Mouse (Mus musculus): ENCODE results near the gene Ston1. TPM values are rescaled to one million over a fixed set of nuclear protein-coding genes. Genes with fewer than 3 reads are reported as not detected.

The Ston1 gene
- polyA plus RNA-seq, 1 experiment from 2014 or later = 1.6 TPM

GRCm38 (mm10) chr17:88582999-88583398, 14.5 kb upstream of the Ston1 start:
- Histone ChIP-seq H3K36me3 (ENCODE audit: control insufficient read depth, insufficient read depth) (peaks cover 29% of the 10 kb centered on the region), H3K9me3 (ENCODE audit: control insufficient read depth, low read length) (no peaks in the 10 kb centered on the region), H3K4me1 (replicated peaks; ENCODE audit: control insufficient read depth, insufficient read depth, low read length) (no peaks in the 10 kb centered on the region), H3K27me3 (replicated peaks; ENCODE audit: control insufficient read depth, insufficient read depth, low read length) (no peaks in the 10 kb centered on the region), H3K4me2 (ENCODE audit: low read length) (no peak overlapping the region), H3K4me3 (replicated peaks; ENCODE audit: low read length) (no peak overlapping the region), H3K9ac (replicated peaks; ENCODE audit: low read depth, low read length) (no peak overlapping the region), H3K27ac (ENCODE audit: low read length) (no peak overlapping the region)
- WGBS = 90% methylated on average over 11 of the region's 11 CpGs
- ATAC-seq = no peak

- WGBS = 87% methylated on average over 8 of the region's 8 CpGs
- no peak overlapping the region for H3K27ac ChIP-seq (ENCODE audit: low read length)
- no peak overlapping the region for H3K4me2 ChIP-seq (ENCODE audit: low read length)
- no peak overlapping the region for H3K4me3 ChIP-seq (replicated peaks; ENCODE audit: low read length)
- peaks cover 28% of the 10 kb centered on the region for H3K36me3 ChIP-seq (ENCODE audit: control insufficient read depth, insufficient read depth)
- H3K27me3 ChIP-seq (replicated peaks; ENCODE audit: control insufficient read depth, insufficient read depth, low read length) = no peaks in the 10 kb centered on the region
- H3K9me3 ChIP-seq (ENCODE audit: control insufficient read depth, low read length) = no peaks in the 10 kb centered on the region
- no peaks in the 10 kb centered on the region for H3K4me1 ChIP-seq (replicated peaks; ENCODE audit: control insufficient read depth, insufficient read depth, low read length)
- ATAC-seq = no peak
- H3K9ac ChIP-seq (replicated peaks; ENCODE audit: low read depth, low read length) = no peak overlapping the region
Measured at GRCm38 (mm10) chr17:88583411-88583810, 14.1 kb upstream of the Ston1 start.

- Histone ChIP-seq H3K4me2 (ENCODE audit: low read length) (no peak overlapping the region), H3K9me3 (ENCODE audit: control insufficient read depth, low read length) (no peaks in the 10 kb centered on the region), H3K4me1 (replicated peaks; ENCODE audit: control insufficient read depth, insufficient read depth, low read length) (no peaks in the 10 kb centered on the region), H3K36me3 (ENCODE audit: control insufficient read depth, insufficient read depth) (peaks cover 25% of the 10 kb centered on the region), H3K27me3 (replicated peaks; ENCODE audit: control insufficient read depth, insufficient read depth, low read length) (no peaks in the 10 kb centered on the region), H3K9ac (replicated peaks; ENCODE audit: low read depth, low read length) (no peak overlapping the region), H3K4me3 (replicated peaks; ENCODE audit: low read length) (no peak overlapping the region), H3K27ac (ENCODE audit: low read length) (no peak overlapping the region)
- WGBS = 87% methylated on average over 15 of the region's 15 CpGs
- ATAC-seq = no peak
Measured at GRCm38 (mm10) chr17:88587371-88587770, 10.1 kb upstream of the Ston1 start.

- Histone ChIP-seq H3K4me3 (replicated peaks; ENCODE audit: low read length) (no peak overlapping the region), H3K4me1 (replicated peaks; ENCODE audit: control insufficient read depth, insufficient read depth, low read length) (no peaks in the 10 kb centered on the region), H3K27me3 (replicated peaks; ENCODE audit: control insufficient read depth, insufficient read depth, low read length) (no peaks in the 10 kb centered on the region), H3K36me3 (ENCODE audit: control insufficient read depth, insufficient read depth) (peaks cover 25% of the 10 kb centered on the region), H3K9me3 (ENCODE audit: control insufficient read depth, low read length) (no peaks in the 10 kb centered on the region), H3K9ac (replicated peaks; ENCODE audit: low read depth, low read length) (no peak overlapping the region), H3K27ac (ENCODE audit: low read length) (no peak overlapping the region), H3K4me2 (ENCODE audit: low read length) (no peak overlapping the region)
- no peak for ATAC-seq
- WGBS = 89% methylated on average over 8 of the region's 8 CpGs
Measured at GRCm38 (mm10) chr17:88588228-88588627, 9.3 kb upstream of the Ston1 start.

- Histone ChIP-seq H3K9ac (replicated peaks; ENCODE audit: low read depth, low read length) (no peak overlapping the region), H3K4me2 (ENCODE audit: low read length) (no peak overlapping the region), H3K4me1 (replicated peaks; ENCODE audit: control insufficient read depth, insufficient read depth, low read length) (no peaks in the 10 kb centered on the region), H3K4me3 (replicated peaks; ENCODE audit: low read length) (no peak overlapping the region), H3K27ac (ENCODE audit: low read length) (no peak overlapping the region), H3K9me3 (ENCODE audit: control insufficient read depth, low read length) (no peaks in the 10 kb centered on the region), H3K27me3 (replicated peaks; ENCODE audit: control insufficient read depth, insufficient read depth, low read length) (no peaks in the 10 kb centered on the region), H3K36me3 (ENCODE audit: control insufficient read depth, insufficient read depth) (peaks cover 12% of the 10 kb centered on the region; the same call in 1 of the 2 replicates)
- WGBS = 66% methylated on average over 6 of the region's 6 CpGs
- ATAC-seq = no peak; the same call in 1 of the 2 replicates
Measured at GRCm38 (mm10) chr17:88590251-88590650, 7.2 kb upstream of the Ston1 start.

GRCm38 (mm10) chr17:88595071-88595470, 2.4 kb upstream of the Ston1 start:
- 85% methylated on average over 4 of the region's 4 CpGs for WGBS
- peaks cover 4% of the 10 kb centered on the region; the same call in 1 of the 2 replicates for H3K36me3 ChIP-seq (ENCODE audit: control insufficient read depth, insufficient read depth)

GRCm38 (mm10) chr17:88596068-88596467, 1.4 kb upstream of the Ston1 start:
- H3K4me2 ChIP-seq (ENCODE audit: low read length) = no peak overlapping the region
- H3K9ac ChIP-seq (replicated peaks; ENCODE audit: low read depth, low read length) = no peak overlapping the region
- H3K4me1 ChIP-seq (replicated peaks; ENCODE audit: control insufficient read depth, insufficient read depth, low read length) = peaks cover 14% of the 10 kb centered on the region
- H3K27ac ChIP-seq (ENCODE audit: low read length) = no peak overlapping the region
- H3K36me3 ChIP-seq (ENCODE audit: control insufficient read depth, insufficient read depth) = peaks cover 4% of the 10 kb centered on the region; the same call in 1 of the 2 replicates
- 62% methylated on average over 4 of the region's 4 CpGs for WGBS
- H3K27me3 ChIP-seq (replicated peaks; ENCODE audit: control insufficient read depth, insufficient read depth, low read length) = no peaks in the 10 kb centered on the region
- no peak overlapping the region for H3K4me3 ChIP-seq (replicated peaks; ENCODE audit: low read length)
- no peak for ATAC-seq
- no peaks in the 10 kb centered on the region for H3K9me3 ChIP-seq (ENCODE audit: control insufficient read depth, low read length)

More at GRCm38 (mm10) chr17:88595071-88595470, 2.4 kb upstream of the Ston1 start:
- Histone ChIP-seq H3K4me2 (ENCODE audit: low read length) (no peak overlapping the region), H3K4me3 (replicated peaks; ENCODE audit: low read length) (no peak overlapping the region), H3K27ac (ENCODE audit: low read length) (no peak overlapping the region), H3K9ac (replicated peaks; ENCODE audit: low read depth, low read length) (no peak overlapping the region), H3K27me3 (replicated peaks; ENCODE audit: control insufficient read depth, insufficient read depth, low read length) (no peaks in the 10 kb centered on the region), H3K9me3 (ENCODE audit: control insufficient read depth, low read length) (no peaks in the 10 kb centered on the region), H3K4me1 (replicated peaks; ENCODE audit: control insufficient read depth, insufficient read depth, low read length) (peaks cover 14% of the 10 kb centered on the region)
- ATAC-seq = no peak

- ATAC-seq = no peak
- 32% methylated on average over 16 of the region's 16 CpGs for WGBS
- H3K36me3 ChIP-seq (ENCODE audit: control insufficient read depth, insufficient read depth) = peaks cover 4% of the 10 kb centered on the region; the same call in 1 of the 2 replicates
- H3K4me3 ChIP-seq (replicated peaks; ENCODE audit: low read length) = peak overlapping the region; percentile 58
- H3K27me3 ChIP-seq (replicated peaks; ENCODE audit: control insufficient read depth, insufficient read depth, low read length) = no peaks in the 10 kb centered on the region
- peak overlapping the region; percentile 88 for H3K4me2 ChIP-seq (ENCODE audit: low read length)
- peak overlapping the region; percentile 68 for H3K27ac ChIP-seq (ENCODE audit: low read length)
- no peaks in the 10 kb centered on the region for H3K9me3 ChIP-seq (ENCODE audit: control insufficient read depth, low read length)
- peaks cover 14% of the 10 kb centered on the region for H3K4me1 ChIP-seq (replicated peaks; ENCODE audit: control insufficient read depth, insufficient read depth, low read length)
- H3K9ac ChIP-seq (replicated peaks; ENCODE audit: low read depth, low read length) = peak overlapping the region; percentile 63
Measured at GRCm38 (mm10) chr17:88596544-88597221, 801 bp upstream of the Ston1 start.

GRCm38 (mm10) chr17:88598056-88598420, 554 bp downstream of the Ston1 start:
- WGBS = 10% methylated on average over 5 of the region's 5 CpGs
- no peaks in the 10 kb centered on the region for H3K36me3 ChIP-seq (ENCODE audit: control insufficient read depth, insufficient read depth)
- H3K27me3 ChIP-seq (replicated peaks; ENCODE audit: control insufficient read depth, insufficient read depth, low read length) = no peaks in the 10 kb centered on the region
- ATAC-seq = no peak
- peak overlapping the region; percentile 63 for H3K9ac ChIP-seq (replicated peaks; ENCODE audit: low read depth, low read length)
- H3K9me3 ChIP-seq (ENCODE audit: control insufficient read depth, low read length) = no peaks in the 10 kb centered on the region
- peaks cover 14% of the 10 kb centered on the region for H3K4me1 ChIP-seq (replicated peaks; ENCODE audit: control insufficient read depth, insufficient read depth, low read length)
- H3K27ac ChIP-seq (ENCODE audit: low read length) = no peak overlapping the region
- H3K4me2 ChIP-seq (ENCODE audit: low read length) = peak overlapping the region; percentile 88
- peak overlapping the region; percentile 58 for H3K4me3 ChIP-seq (replicated peaks; ENCODE audit: low read length)
